Mouse (Mus musculus) c-Kit-positive CD71-positive TER-119-positive erythroid progenitor cells, embryonic 14.5 days (primary cell): ENCODE data around the gene Rab22a.

Source experiments
- DNase-seq: peaks from one replicate; pipeline ENCODE4 v3.0.0-alpha.2; 2013; ENCODE audit warnings: low spot score

Gene Rab22a

DNA sequence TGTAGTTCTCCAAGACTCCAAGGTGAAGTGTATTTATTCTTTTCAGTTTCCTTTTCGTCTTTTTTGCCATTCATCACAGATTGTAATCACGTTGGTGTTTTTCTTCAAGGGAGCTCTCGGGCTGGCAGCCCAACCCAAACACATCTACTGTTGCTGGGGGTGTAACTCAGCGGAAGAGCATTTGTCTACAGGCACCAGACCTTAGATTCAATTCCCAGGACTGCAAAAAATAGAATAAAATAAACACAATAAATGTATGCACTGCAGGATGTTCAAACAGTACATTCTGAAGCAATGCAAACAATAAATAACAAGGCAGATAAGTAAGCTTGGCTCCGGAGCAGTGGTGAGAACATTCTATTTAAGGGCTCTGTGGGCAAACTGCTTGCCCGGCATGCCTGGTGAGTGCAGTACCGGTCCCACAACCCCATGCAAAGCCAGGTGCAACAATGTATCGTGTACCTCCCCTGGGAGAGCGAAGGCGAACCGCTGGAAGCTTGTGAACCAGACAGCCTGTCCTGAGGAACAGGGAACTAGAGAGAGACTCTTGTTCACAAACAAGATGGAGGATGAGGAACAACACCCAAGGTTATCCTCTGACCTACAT lies 62.8 kb downstream of the Rab22a start:
- no peak for DNase-seq

DNA sequence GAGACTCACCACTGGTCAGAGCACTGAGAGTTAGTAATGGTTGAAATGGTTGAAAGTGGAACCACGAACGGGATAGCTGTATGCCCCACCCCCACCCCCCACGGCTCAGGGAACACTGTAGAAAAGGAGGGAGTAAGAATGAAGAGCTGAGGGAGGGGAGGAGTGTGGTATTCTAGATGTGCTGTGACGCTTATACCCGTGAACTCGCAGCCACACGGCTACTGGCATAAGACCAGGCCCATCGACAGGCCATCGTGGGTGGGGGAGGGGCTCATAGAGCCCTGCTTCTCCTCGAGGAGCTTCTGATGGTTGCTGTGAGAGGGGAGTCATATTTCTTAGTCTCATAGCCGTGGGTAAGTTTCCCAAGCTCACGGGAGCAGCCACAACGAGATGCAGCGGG lies 64.8 kb downstream of the Rab22a start:
- no peak for DNase-seq

DNA sequence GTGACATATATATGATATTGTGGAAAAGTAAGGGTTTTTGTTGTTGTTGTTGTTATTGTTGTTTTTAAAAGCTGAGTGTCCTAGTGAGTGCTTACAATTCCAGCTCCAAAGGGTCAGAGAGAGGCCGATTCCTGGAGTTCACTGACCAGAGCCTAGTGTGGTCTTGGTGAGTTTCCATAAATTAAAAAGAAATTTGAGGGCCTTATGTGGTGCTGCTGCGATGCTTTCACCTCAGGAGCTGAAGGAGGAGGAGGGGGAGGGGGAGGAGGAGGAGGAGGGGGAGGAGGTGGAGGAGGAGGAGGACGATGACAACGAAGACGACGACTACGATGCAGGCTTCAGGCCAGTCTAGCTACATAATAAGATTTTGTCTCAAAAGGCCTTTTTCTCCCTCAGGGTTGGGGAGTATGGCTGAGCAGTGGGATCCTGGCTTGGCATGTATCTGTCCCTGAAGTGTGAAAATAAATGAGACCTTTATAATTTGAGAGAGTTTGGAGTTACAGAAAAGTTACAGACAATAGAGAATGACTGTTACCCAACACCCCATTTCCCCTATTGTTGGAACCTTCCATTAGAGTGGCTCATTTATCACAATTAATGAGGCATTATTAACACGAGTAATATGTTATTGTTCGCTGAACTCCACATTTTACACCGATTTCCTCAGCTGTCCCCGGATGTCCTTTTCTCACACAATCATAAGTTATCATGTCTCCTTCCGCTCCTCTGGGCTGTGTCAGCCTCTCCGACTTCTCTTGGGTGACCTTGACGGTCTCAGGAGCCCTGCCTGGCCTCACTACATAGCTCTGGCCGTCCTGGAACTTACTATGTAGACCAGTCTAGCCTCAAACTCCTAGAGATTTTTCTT lies 65.6 kb downstream of the Rab22a start:
- no peak for DNase-seq

DNA sequence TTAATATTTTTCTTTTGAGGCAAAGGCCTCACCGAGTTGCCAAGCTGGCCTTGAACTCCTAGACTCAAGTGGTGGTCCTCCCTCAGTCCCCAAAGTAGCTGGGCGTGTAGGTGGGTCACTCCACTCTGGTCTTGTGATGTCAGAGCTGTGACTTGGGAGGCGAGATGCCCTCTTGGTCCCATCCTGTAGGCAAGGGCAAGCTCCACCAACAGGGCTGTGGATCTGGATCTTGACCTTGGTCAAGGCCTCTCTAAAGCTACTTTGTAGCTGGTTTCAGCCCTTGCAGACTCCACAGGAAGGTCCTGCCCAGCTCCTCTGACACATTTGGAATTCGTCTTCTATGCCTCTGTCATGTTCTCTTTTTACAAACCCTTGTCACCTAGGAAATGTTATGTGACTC lies 66.3 kb downstream of the Rab22a start:
- DNase-seq: no peak

DNA sequence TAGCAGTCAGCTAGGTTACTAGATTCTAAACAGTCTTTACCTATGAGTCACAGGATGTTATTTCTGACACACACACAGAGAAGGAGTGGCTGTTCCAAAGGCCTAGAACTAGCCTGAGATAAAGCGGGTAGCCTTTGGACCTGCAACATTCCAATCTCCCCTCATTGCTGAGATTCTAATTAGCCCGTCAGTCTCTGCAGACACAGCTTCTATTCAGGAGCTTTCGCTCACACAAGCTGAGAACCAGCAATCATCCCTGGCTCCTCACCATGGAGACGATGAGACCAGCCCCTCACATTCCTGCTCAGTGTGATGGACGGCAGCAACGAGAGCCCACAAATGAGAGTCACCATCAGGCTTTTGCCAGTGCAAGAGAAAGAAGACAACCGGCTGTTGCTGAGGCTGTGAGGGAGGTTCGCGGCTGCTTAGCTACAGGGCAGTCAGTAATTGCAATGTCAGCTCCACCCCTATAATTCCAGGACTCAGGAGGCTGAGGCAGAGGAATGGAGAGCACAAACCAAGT lies 70.9 kb downstream of the Rab22a start:
- no peak for DNase-seq

DNA sequence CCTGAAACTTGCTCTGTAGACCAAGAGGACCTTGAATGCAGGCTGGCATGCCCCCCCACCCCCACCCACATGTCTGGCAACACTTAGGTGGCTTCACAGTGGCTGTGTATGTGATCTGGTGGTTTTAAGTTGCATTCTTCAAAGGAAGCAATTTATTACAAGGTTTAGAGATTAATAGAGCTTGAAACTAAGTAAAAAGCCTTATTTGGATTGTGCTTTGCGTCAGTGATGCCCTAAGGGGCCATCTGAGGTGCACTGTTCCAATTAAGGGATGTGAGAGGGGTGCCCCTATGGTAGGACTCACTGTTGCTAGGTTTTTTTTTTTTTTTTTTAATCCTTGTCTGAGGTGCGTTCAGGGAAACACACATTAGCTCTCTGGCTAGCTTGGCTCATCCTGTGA lies 74.9 kb downstream of the Rab22a start:
- DNase-seq: no peak

DNA sequence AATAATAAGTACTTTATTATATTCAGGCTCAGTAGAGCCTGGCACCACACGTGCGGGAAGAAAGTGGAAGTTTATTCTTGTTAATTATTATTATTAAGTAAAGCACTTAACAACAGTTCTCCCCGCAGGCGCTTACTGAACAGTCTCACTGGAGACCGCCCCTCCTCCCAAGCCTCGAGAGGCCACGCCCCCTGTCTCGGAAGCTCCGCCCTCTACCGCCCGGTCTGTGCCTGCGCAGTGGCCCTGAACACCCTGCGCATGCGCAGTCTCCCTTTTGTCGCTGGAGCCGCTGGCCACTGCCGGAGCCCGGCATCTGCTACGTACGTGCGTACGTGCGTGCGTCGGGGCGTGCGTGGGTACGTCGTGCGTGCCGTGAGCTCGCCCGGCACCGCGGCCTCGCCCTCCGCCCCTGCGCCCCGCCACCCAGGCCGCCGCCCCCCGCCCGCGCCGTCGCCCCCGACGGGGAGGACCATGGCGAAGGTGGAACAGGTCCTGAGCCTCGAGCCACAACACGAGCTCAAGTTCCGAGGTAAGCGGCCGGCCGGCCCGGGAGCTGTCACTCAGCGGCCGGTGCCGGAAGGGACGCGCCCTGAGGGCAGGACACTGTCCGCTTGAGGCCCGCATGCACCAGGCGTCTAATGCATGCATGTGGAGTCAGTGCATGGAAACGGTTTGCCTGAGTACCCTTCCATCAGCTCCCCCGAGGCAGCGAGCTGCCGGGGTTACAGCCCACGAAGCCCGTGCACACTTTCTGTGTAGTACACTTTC lies 77.8 kb downstream of the Rab22a start, which contains the start of gene Vapb:
Gene Vapb, plus strand, starts transcription at position 290 of the 768 bp plus-strand sequence.
- DNase-seq: peak; percentile 98

DNA sequence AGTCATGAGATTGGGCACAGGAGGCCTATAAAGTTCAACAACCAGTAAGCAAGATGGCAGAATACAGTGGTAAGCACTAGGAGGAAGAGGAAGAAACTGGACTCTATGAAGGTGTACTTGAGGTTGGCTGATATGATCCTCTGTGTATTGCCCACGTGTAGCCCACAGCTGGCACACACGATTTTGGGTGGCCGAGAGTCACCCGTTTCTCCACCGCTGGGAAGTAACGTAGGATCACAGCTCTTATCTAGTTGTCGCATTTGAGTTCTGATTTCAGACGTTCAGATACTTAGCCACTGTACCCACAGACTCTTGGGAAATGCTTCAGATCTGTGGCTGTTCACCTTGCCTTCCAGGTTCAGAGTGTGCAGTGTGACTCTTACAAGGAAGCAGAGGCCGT lies 78.7 kb downstream of the Rab22a start:
- peak; percentile 13 for DNase-seq

DNA sequence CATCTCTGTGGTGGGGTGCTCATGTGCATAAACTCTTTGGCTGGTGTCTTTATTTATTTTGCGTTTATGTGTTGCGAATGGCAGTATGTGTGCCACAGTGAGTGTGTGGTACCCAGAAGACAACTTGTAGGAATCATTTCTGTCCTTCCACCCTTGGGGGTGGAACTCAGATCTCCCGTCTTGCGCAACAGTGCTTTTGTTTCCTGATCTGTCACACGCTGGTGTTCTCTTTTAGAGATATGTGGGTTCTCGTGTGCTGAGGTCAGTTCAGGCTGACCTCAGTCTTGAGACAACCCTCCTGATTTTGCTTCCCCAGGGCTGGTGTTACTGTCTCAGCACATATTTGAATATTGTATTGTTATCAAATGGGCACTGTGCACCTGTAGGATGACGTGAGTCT lies 79.5 kb downstream of the Rab22a start:
- no peak for DNase-seq

DNA sequence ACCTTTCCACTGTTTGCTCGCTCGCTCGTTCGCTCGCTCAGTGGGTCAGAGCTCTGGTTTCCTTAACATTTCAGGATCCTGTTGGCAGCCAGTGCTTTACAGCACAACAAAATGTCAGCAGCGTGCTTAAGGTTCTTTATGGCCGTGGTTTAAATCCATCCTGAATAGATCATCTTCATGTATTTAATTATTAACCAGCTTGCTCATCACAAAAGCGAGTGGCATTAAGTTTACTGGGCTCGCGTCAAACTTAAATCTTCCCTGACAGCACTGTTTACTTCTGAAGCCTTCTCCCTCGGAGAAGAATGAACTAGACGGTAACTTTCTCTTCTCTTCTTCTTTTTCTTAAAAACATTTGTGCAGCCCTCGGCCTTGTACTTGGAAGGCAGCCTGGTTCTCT lies 82.5 kb downstream of the Rab22a start:
- no peak for DNase-seq

DNA sequence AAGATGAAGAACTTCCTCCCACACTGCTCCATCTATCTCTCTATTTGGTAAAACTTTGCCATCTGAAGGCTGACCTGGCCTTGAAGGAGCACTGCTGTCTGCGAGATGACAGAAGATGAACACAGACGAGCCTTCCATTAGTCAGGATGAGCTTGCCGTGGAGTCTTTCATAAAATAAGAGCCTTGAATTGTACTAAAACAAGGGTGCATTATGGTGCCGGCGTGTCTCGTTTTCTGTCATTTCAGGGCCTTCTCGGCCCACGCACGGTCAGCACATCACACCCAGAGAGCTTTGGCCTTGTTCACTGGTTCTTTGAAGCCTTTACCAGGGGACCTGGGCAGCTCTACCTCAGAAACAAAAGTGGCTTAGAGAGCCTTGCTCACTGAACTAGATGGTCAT lies 83.2 kb downstream of the Rab22a start:
- no peak for DNase-seq

DNA sequence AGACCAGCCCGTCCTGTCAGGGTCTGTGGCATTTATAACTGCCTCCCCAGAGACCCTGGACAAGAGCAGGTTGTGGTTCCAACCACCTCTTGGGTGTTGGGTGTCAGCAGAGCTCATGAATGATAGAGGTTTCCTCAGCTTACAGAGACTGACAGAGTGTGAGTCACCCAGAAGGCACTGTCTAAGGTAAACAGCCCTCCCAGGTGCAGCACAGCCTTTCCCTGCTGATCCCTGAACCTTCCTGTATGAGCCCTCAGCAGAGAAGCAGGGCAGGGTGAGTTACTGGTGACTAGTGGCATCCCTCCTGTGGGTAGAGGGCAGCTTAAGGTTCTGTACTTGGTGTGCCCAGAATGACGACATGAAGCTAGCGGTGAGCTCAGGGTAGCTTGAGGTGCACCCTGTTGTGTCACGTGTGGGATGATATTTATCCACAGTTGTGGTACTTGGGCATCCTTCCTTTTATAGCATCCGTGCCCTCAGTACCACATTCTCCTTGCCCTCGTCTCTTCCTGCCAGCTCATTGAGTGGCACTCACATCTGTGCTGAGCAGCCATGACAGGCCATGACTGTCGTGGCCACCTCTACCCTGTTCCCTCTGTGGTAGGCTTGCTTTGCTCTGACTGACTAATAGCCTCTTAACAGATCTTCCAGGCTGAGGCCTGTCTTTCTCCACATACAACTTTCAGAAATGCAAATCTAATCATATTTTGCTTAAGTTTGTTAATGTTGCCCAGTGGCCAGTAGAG lies 84.7 kb downstream of the Rab22a start:
- DNase-seq: no peak

DNA sequence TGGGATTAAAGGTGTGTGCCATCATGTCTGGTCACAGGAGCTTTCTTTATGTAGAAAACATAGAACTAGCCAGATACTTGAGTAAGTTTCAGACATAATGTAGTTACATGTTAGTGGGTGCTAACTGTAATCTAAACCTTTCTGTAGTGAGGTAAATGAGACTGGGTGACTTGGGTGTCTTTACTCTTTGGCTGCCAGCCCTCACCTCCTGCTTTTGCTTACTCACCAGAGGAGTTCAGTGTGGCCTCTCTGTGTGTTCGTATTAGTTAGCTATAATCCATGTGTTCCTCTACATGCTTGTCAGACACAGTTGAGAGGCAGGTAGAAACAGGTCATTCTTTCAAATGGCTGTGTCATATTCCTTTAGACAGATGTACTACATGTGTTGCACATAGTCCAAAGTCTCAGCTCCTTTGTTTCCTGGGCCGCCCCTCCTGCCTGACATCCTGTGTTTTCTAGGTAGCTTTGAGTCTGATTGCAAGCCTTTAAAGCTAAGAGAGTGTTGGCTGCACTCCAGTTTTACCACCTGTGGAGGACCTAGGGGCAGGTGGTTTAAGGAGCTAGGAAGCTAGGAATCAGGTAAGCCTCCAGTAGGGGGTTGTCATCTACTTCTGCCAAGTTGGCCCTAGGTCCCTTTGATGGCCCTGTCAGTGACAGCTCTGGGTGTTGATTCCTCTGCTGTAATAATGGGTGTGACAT lies 89.5 kb downstream of the Rab22a start:
- no peak for DNase-seq

DNA sequence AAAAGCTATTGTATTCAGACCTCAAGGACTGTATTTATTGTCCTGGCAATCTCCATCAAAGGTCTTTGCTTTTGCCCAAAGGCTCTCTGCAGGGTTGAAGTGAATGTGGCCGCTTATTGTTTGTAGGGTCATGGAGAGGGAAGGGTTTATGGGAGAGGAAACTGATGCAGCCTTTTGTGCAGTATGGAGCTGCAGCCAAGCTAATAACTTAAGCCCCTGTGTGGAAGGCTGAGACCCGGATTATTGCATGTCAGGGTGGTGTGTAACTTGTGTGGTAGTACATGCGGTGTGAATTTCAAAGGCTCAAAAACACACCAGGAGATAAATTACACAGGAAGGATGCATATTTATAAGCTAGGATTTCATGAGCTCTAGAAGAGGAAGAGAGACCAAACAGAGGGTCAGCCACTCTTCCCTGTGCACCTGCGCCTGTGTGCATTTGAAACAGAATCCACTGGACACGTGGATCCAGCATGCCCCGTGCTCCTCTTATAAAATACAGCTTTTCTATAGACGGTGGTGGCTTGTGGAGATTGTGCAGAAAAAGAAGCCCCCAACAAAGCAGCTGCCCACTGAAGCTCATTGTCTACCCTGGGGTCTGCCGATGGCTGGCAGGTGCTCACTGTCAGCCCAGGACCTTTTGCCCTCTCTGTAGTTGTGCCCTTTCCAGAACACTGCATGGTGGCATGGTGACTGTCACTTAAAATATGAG lies 96.0 kb downstream of the Rab22a start:
- no peak for DNase-seq
